Mouse (Mus musculus): ENCODE results near the gene Megf8. TPM values are rescaled to one million over a fixed set of nuclear protein-coding genes. Genes with fewer than 3 reads are reported as not detected.

Gene Megf8
- 10 to 100 TPM; 37.8 to 47.0 TPM for total RNA-seq (2021)
- long read RNA-seq, experiment 1, partial matches to known transcripts: 14 of 14 reads
- long read RNA-seq, experiment 1, other reads (novel, unspliced or antisense): 0 of 14 reads
- long read RNA-seq, experiment 2, partial matches to known transcripts: 52 of 53 reads
- long read RNA-seq, experiment 2, other reads (novel, unspliced or antisense): 1 of 53 reads

DNA sequence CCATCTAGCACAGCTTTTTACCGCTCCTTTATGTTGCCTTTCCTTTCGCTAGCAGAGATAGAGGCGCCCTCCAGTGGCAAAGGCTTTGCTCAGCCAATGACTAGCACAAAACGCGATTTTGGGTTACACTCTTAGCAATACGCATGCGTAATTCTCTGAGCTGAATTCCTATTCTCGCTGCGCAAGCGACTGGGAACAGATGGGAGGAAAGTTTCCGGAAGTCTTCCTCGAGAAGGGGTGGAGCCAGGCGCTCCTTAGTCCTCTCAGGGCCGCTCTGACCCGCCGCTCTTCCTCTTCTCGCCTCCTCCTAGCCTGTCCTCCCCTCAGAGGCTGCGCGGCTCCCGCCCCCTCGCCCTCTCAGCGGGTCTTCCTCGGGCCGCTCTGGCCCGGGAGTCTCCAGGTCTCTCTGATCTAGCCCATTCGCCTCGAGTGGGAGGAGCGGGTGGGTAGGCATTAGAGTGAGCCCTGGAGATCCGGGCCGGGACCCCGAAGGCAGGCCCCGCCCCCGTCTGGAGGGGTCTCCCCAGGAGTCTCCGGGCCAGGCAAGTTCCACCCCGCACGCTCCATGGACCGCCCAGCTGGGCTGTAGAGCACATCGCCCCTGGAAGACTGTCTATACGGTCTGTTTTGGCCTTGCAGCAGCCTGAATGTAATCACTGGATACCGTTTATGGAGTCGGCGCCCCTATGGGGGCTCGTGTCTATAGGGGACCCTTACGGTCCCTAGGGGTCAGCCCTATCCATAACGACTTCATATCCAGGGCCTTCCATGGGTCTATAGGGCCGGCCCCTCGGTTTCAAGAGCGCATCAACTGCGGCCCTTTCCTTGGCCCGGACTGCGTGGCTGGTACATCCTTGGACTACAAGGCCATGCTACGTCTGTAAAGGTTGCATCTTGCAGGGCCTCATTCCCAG lies at the start of gene Megf8:
TSS of gene Megf8 (plus strand) at position 633 of the 914 bp plus-strand sequence.
- DNase-seq (ENCODE audit: low spot score in 2 of 2): peak; percentile 86 to 89

- DNase-seq (ENCODE audit: low spot score in 2 of 2): peak; percentile 87 to 95
Observed at GRCm38 (mm10) chr7:25267301-25267750, 49.6 kb upstream of the Megf8 start, which contains the start of gene Cic. TSS of gene Cic (plus strand) at chr7:25267704.

DNA sequence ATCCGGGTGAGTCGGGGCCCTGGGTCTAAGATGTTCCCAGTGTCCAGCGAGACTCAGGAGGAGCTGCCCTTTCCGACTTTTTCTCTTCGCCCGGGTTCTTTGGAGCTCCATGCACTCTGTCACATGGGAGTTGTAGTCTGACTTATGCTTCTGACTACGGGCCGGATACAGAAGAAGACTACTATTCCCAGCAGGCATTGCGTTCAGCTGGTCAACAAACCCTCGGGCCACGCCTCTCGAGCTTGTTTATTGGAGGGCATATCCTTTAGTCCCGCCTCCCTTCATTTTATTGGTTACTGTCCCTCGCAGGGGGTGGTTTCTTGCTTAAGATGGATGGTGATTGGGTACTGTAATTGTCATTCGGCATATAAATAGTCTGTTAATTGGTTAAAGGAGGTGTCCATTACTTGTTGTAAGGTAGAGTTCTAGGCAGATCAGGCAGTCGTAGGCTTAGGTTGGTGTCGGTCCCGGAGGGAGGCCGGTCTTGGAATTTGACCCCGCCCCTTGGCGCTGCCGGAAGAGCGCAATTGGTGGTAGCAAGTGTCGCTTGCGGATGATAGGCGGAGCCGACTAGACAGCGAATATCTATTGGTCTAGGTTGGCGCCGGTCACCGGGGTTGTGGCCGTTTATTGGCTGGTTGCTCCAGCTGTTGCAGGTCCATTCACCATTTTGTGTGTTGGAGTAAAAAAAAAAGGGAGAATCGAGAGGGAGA lies 49.1 kb upstream of the Megf8 start:
- peak; percentile 92 for DNase-seq (ENCODE audit: low spot score in 2 of 2)

DNA sequence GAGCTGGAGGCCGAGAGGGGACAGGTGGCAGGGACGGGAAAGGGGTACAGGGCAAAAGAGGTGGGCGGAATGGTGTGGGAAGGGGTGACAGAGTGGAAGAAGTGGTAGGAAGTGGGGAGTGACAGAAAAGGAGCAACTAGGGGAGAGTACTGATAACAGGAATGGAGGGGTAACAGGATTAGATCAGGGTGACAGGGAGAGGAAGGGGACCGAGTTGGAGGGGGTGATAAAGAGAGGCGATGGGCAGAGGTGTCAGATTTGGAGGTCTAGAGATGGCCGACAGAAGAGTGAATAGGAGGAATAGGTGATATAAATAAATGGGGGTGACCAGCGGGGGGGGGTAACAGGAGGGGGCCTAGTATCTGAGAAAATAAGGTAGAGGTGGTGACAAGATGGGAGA lies 48.4 kb upstream of the Megf8 start:
- no peak for DNase-seq (ENCODE audit: low spot score in 2 of 2)

- DNase-seq (ENCODE audit: low spot score in 2 of 2): peak; percentile 17 to 23
Observed at GRCm38 (mm10) chr7:25269029-25269428, 47.9 kb upstream of the Megf8 start.

- peak in 1 of 2 experiments; percentile 2 for DNase-seq (ENCODE audit: low spot score in 2 of 2)
Observed at GRCm38 (mm10) chr7:25269545-25270271, 47.3 kb upstream of the Megf8 start.

DNA sequence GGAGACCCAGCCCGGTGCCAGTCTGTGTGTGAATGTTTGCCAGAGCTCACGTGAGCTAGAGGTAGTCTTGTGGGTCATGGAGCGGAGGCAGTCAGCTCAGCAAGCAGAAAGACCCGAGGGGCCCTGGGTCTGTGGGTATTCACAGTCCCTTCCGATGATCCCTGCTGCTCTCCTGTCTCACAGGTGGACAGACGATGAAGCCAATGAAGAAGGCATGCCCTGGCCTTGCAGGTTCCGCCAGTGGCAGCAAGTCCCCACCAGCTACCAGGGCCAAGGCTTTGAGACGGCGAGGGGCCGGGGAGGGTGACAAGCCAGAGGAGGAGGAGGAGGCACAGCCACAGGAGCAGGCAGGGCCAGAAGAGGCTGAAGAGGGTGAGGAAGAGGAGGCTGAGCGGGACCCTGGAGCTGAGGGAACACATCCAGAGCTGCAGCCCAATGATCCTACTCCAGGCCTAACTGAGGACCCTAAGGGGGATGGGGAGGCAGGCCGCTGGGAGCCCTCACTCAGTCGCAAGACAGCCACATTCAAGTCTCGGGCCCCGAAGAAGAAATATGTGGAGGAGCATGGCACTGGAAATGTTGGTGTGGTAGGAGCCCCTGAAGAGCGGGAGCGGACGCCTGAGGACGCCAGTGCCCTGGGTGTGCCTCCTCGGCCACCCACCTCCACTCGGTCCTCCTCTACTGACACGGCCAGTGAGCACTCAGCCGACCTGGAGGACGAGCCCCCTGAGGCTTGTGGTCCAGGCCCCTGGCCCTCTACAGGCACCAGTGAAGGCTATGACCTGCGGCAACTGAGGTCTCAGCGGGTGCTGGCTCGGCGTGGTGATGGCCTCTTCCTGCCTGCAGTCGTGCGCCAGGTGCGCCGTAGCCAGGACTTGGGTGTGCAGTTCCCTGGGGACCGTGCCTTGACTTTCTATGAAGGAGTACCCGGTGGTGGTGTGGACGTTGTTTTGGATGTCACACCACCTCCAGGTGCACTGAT lies 46.0 kb upstream of the Megf8 start:
- DNase-seq (ENCODE audit: low spot score in 2 of 2): peak in 1 of 2 experiments; percentile 1

DNA sequence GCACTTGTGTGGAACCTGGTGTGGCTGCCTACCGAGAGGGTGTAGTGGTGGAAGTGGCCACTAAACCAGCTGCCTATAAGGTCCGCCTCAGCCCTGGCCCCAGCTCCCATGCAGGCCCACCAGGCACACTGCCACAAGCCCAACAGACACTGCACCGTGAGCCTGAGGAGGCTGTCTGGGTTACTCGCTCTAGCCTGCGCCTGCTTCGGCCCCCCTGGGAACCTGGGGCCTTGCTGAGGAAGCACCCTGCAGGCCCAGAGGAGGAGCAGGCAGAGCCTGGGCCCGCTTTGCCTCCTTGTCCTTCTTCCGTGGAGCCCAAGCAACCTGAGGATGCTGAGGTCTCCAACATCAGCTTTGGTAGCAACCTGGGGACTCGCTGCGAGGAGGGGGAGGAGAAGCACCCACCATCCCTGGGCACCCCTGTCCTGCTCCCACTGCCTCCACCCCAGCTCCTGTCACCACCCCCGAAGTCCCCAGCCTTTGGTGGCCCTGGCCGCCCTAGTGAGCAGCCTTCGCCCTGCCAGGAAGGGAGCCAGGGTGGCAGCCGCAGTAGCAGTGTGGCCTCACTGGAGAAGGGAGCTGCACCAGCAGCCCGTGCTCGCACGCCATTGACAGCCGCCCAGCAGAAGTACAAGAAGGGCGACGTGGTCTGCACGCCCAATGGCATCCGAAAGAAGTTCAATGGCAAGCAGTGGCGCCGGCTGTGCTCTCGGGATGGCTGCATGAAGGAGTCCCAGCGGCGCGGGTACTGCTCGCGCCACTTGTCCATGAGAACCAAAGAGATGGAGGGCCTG lies 45.1 kb upstream of the Megf8 start:
- peak in 1 of 2 experiments; percentile 1 for DNase-seq (ENCODE audit: low spot score in 2 of 2)

DNA sequence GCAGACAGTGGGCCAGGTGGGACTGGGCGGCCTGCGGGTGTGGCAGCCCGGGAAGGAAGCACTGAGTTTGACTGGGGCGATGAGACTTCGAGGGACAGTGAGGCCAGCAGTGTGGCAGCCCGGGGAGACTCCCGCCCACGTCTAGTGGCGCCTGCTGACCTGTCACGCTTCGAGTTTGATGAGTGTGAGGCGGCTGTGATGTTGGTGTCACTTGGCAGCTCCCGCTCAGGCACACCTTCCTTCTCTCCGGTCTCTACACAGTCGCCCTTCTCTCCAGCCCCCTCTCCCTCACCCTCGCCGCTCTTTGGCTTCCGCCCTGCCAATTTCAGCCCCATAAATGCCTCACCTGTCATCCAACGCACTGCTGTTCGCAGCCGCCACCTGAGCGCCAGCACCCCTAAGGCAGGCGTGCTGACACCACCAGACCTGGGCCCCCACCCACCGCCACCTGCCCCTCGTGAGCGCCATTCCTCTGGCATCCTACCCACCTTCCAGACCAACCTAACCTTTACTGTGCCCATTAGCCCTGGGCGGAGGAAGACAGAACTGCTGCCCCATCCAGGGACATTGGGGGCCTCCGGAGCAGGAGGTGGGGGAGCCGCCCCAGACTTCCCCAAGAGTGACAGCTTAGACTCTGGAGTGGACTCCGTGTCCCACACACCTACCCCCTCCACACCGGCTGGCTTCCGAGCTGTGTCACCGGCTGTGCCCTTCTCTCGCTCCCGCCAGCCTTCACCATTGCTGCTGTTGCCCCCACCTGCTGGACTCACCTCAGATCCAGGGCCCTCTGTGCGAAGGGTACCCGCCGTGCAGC lies 44.3 kb upstream of the Megf8 start:
- DNase-seq (ENCODE audit: low spot score in 2 of 2): peak in 1 of 2 experiments; percentile 1

- DNase-seq (ENCODE audit: low spot score in 2 of 2): peak in 1 of 2 experiments; percentile 2
Observed at GRCm38 (mm10) chr7:25273259-25274241, 43.4 kb upstream of the Megf8 start.

- DNase-seq (ENCODE audit: low spot score in 2 of 2): peak in 1 of 2 experiments; percentile 4
Observed at GRCm38 (mm10) chr7:25274571-25274970, 42.4 kb upstream of the Megf8 start.

GRCm38 (mm10) chr7:25274996-25275395 lies 42.0 kb upstream of the Megf8 start:
- DNase-seq (ENCODE audit: low spot score in 2 of 2): peak in 1 of 2 experiments; percentile 1

DNA sequence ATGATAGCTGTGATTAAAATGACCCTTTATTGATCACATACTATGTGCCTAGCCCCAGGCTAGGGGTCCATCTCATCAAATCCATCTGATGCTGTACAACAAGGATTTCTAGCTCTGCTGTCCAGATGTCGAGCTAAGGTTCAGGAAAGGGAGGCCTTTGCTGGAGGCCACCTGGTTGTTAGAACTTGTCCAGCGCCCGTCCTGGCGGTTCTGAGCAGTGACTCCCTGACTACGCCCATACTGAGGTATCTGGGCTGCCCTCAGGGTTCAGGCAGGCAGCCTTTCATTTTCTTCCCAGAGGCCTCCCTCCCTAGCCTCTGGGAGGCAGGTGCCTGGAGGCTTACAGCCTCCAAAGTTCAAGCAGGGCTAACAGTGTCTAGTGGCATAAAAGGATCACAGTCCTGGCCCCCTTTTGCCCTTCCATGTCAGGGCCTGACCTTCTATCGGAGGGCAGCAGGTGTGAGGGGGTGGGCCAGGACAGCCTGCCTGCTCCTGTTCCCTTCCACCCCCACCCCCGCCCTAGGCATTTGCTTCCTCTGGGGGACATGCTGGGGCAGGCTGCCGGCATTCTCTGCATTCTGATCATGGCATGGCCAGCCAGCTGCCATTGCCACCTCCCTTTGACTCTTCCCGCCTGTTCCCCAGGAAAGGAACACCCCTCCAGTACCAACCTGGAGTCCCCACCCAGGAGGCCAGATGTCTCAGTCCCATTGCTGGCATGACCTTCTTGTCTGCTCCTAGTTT lies 41.2 kb upstream of the Megf8 start:
- DNase-seq (ENCODE audit: low spot score in 2 of 2): peak in 1 of 2 experiments; percentile 2

DNA sequence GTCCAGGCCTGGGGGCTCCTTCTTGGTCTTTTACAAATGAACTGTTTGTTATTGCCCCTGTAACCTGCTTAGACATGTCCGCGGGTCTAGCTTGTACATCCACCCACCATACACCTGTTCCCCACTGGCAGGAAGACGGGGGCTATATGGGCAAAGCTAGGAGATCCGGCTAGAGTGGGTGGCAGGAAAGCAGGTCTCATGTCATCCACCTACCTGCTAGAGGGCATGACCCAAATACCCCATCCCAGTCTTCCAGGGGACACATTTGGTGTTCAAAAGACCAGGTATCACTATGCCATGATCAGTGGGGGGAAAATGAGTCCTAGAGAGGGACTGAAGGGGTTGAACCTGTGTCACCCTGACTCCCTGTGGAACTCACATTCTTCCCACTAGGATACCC lies 39.6 kb upstream of the Megf8 start:
- no peak for DNase-seq (ENCODE audit: low spot score in 2 of 2)

DNA sequence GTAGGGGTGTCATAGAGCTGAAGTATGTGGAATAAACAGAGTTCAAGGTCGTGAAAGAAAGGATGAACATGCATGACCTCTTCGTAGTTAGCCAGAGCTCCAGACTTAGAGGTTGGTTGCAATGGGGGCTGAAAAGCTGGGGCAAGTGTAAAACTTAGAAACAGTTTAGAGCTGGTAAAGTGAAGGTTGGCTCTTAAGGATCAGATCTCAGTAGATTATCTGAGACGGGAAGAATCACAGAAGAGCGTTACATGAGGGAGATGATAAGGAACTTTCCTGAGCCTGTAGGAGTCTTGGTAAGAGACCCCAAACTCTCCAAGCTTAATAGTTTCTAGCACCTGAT lies 39.0 kb upstream of the Megf8 start:
- DNase-seq (ENCODE audit: low spot score in 2 of 2): peak in 1 of 2 experiments; percentile 2

All from adrenal gland, adult 18-20 months (tissue).